Mouse (Mus musculus): ENCODE results near the gene Tmem97. TPM values are rescaled to one million over a fixed set of nuclear protein-coding genes. Genes with fewer than 3 reads are reported as not detected.
A peak's percentile ranks its signal among the peaks of the same experiment; 100 is the strongest.

The Tmem97 gene
- polyA plus RNA-seq, 1 experiment from 2014 or later, result 75.5 TPM

DNA sequence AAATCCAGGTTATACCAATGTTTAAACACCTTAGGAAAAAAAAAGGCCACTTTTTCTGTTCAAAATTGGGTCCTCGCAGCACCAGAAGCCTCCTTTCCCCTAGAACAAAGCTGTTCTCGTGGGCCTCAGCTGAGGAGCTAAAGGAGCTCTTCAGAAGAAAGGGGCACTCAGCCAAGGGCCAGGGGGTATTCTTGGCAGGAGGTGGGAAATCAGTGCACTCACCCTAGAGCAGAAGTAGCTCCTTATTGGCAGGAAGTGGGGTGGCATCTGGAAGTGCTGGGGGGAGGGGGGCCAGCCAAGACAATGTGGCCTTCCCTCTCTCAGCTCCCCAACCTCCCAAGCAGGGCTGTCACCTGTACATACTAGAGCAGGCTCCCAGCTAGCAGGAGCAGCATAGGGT, 25.7 kb downstream of the Tmem97 start:
- Histone ChIP-seq H3K4me2 (no peak overlapping the region), H3K9ac (ENCODE audit: low read length) (no peak overlapping the region), H3K9me3 (ENCODE audit: control insufficient read depth, low read length) (no peaks in the 10 kb centered on the region), H3K27me3 (ENCODE audit: control insufficient read depth, insufficient read depth, low read length) (no peaks in the 10 kb centered on the region), H3K27ac (ENCODE audit: low read depth, low read length) (no peak overlapping the region), H3K36me3 (ENCODE audit: control insufficient read depth, insufficient read depth, low read length) (peaks cover 45% of the 10 kb centered on the region), H3K4me3 (ENCODE audit: low read depth, low read length) (no peak overlapping the region), H3K4me1 (ENCODE audit: control insufficient read depth, insufficient read depth, low read length) (no peaks in the 10 kb centered on the region)
- DNase-seq (ENCODE audit: low spot score, missing footprints), result no peak
- WGBS, result 100% methylated on average over 2 of the region's 2 CpGs
- ATAC-seq (ENCODE audit: low FRiP score), result no peak

DNA sequence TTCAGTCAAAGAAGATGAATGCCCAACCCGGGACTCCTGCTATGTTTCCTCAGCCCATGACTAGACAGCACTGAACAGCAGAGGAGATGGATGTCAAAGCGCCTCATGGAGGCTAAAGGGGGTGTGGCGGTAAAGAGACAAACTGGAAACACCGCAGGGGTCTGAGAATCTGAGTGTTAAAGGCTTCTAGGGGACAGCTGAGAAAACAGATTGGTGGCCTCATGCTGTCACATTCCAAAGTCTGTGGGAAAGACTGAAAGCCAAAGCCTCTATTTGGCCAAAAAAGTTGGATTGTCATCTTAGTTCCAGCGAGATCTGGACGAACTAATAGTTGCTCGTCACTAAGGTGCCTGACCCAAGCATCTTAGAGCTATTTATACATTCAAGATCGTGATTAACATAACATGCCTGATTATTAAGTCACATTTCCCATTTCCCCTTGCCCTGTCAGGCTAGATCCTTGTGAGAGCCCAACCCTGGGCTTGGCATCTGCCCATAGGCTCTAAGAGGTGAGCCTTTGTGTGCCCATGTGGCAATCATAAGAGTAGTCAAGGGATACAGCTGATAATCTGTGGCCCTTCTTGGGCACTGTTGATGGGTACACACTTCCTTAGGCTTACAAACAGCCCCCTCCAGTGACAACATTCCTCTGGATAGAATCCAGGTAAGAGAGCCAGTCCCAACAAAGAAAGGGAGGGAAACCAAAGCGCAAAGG, 27.2 kb downstream of the Tmem97 start:
- Histone ChIP-seq H3K27ac (ENCODE audit: low read depth, low read length) (no peak overlapping the region), H3K4me1 (ENCODE audit: control insufficient read depth, insufficient read depth, low read length) (no peaks in the 10 kb centered on the region), H3K4me2 (no peak overlapping the region), H3K36me3 (ENCODE audit: control insufficient read depth, insufficient read depth, low read length) (peaks cover 47% of the 10 kb centered on the region), H3K4me3 (ENCODE audit: low read depth, low read length) (no peak overlapping the region), H3K9ac (ENCODE audit: low read length) (no peak overlapping the region), H3K9me3 (ENCODE audit: control insufficient read depth, low read length) (no peaks in the 10 kb centered on the region), H3K27me3 (ENCODE audit: control insufficient read depth, insufficient read depth, low read length) (no peaks in the 10 kb centered on the region)
- ATAC-seq (ENCODE audit: low FRiP score) (no peak), DNase-seq (ENCODE audit: low spot score, missing footprints) (no peak)
- WGBS, result 83% methylated on average over 9 of the region's 9 CpGs

DNA sequence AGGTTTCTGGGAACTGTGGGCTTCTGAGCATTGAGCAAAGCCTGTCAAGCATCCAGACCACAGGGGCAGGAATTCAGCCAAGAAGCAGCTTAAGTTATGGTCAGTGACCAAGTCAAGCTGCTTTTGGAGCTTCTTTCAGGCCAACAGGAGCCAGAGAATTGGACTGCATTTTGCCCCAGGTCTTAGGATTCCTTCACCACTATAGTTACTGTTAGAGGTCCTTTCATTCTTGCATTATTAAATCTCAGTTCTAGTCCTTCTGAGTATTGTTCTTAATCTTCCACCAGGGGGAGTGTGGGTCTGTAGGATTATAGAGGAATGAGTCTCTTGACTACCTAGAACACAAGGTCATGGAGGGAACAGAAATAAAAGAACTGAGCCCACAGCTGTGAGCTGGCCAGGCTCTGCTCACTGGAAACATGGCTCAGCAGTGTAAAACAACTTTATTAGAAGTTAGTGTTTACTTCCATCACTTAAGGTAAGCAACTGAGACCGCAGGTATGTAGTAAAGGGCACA, 28.0 kb downstream of the Tmem97 start:
- ATAC-seq (ENCODE audit: low FRiP score), result no peak
- WGBS, result 95% methylated on average over 1 of the region's 1 CpGs
- peaks cover 49% of the 10 kb centered on the region for H3K36me3 ChIP-seq (ENCODE audit: control insufficient read depth, insufficient read depth, low read length)

DNA sequence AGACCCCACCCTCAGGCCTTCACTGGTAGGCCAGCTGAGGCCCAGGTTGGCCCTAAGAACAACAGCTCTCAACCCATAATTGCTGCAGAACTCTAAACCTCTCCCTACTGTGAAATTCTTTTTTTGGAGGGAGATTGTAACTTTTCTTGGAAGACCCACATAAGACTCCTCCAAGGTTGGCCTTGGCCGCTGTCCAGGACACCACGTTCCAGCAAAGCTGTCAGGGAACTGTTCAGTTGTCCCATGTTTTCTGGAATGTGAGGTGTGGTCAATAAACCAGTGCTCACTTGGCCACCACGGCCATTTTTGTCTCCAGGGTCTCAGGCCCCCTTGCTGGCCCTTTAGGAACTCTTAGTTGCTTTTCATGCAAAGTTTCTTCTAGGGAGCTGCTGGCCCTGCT, 28.7 kb downstream of the Tmem97 start:
- no peak for DNase-seq (ENCODE audit: low spot score, missing footprints)

More for the DNA sequence above, 28.0 kb downstream of the Tmem97 start:
- H3K4me2 ChIP-seq, result no peak overlapping the region
- H3K4me1 ChIP-seq (ENCODE audit: control insufficient read depth, insufficient read depth, low read length), result no peaks in the 10 kb centered on the region
- no peak overlapping the region for H3K4me3 ChIP-seq (ENCODE audit: low read depth, low read length)
- H3K9ac ChIP-seq (ENCODE audit: low read length), result no peak overlapping the region
- H3K27ac ChIP-seq (ENCODE audit: low read depth, low read length), result no peak overlapping the region
- no peak for DNase-seq (ENCODE audit: low spot score, missing footprints)
- H3K9me3 ChIP-seq (ENCODE audit: control insufficient read depth, low read length), result no peaks in the 10 kb centered on the region
- no peaks in the 10 kb centered on the region for H3K27me3 ChIP-seq (ENCODE audit: control insufficient read depth, insufficient read depth, low read length)

DNA sequence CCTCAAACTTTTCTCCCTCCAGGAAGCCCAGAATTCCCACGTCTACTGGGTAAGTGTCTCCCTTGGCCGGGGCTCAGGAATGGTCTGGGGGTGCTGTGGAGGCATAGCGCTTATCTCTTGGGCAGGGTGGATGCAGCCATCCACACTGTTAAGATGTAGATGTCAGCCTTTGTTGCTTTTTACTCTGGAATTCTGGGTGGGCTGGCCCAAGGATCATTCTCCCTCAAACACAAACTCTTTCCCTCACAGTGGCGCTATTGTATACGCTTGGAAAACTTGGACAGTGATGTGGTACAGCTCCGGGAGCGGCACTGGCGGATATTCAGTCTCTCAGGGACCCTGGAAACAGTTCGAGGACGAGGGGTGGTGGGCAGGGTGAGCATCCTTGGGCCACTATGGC, 31.6 kb downstream of the Tmem97 start:
- Histone ChIP-seq H3K9ac (ENCODE audit: low read length) (no peak overlapping the region), H3K4me1 (ENCODE audit: control insufficient read depth, insufficient read depth, low read length) (no peaks in the 10 kb centered on the region), H3K4me3 (ENCODE audit: low read depth, low read length) (no peak overlapping the region), H3K36me3 (ENCODE audit: control insufficient read depth, insufficient read depth, low read length) (peaks cover 40% of the 10 kb centered on the region; the same call in 1 of the 2 replicates), H3K9me3 (ENCODE audit: control insufficient read depth, low read length) (no peaks in the 10 kb centered on the region), H3K4me2 (no peak overlapping the region), H3K27me3 (ENCODE audit: control insufficient read depth, insufficient read depth, low read length) (no peaks in the 10 kb centered on the region), H3K27ac (ENCODE audit: low read depth, low read length) (no peak overlapping the region)
- ATAC-seq (ENCODE audit: low FRiP score) (no peak), DNase-seq (ENCODE audit: low spot score, missing footprints) (no peak)
- WGBS, result 95% methylated on average over 10 of the region's 10 CpGs

More for the DNA sequence above, 28.7 kb downstream of the Tmem97 start:
- Histone ChIP-seq H3K27ac (ENCODE audit: low read depth, low read length) (no peak overlapping the region), H3K36me3 (ENCODE audit: control insufficient read depth, insufficient read depth, low read length) (peaks cover 44% of the 10 kb centered on the region), H3K4me3 (ENCODE audit: low read depth, low read length) (no peak overlapping the region), H3K27me3 (ENCODE audit: control insufficient read depth, insufficient read depth, low read length) (no peaks in the 10 kb centered on the region), H3K4me2 (no peak overlapping the region), H3K9me3 (ENCODE audit: control insufficient read depth, low read length) (no peaks in the 10 kb centered on the region), H3K9ac (ENCODE audit: low read length) (no peak overlapping the region), H3K4me1 (ENCODE audit: control insufficient read depth, insufficient read depth, low read length) (no peaks in the 10 kb centered on the region)
- ATAC-seq (ENCODE audit: low FRiP score), result no peak
- WGBS, result 94% methylated on average over 3 of the region's 3 CpGs

DNA sequence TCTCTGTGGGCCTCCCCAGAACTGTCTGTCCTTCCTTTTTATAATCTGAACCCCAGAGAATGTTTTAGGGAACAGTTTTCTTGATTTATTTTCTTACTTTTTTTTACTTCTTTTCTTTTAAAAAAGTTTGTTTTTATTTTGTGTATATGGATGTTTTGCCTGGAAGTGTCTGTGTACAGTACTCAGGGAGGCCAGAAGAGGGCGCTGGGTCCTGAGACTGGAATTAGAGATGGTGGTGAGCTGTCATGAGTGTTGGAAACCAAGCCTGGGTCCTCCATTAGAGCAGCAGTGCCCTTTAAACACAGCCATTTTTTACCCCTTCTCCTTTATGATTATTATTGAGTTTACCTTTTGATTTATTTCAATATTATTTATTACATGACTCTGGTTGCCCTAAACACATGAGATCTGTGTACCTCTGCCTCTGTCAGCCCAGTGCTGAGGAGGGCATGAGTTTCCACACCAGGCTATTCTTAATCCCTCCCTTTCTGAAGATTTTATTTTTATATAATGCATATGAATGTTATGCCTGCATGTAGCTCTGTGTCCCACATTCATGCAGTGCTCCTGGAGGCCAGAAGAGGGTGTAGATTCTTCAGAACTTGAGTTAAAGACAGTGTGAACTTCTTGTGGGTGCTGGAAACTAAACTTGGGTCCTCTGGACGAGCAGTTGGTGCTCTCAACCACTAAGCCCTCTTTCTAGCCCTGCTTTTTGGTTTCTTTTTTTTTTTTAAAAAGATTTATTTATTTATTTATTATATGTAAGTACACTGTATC, 34.8 kb downstream of the Tmem97 start:
- Histone ChIP-seq H3K4me3 (ENCODE audit: low read depth, low read length) (no peak overlapping the region), H3K9ac (ENCODE audit: low read length) (no peak overlapping the region), H3K9me3 (ENCODE audit: control insufficient read depth, low read length) (no peaks in the 10 kb centered on the region), H3K27me3 (ENCODE audit: control insufficient read depth, insufficient read depth, low read length) (no peaks in the 10 kb centered on the region), H3K27ac (ENCODE audit: low read depth, low read length) (no peak overlapping the region), H3K4me2 (no peak overlapping the region), H3K36me3 (ENCODE audit: control insufficient read depth, insufficient read depth, low read length) (peaks cover 21% of the 10 kb centered on the region; the same call in 1 of the 2 replicates), H3K4me1 (ENCODE audit: control insufficient read depth, insufficient read depth, low read length) (peaks cover 13% of the 10 kb centered on the region)
- 55% methylated on average over 2 of the region's 2 CpGs for WGBS
- ATAC-seq (ENCODE audit: low FRiP score), result no peak
- no peak for DNase-seq (ENCODE audit: low spot score, missing footprints)

DNA sequence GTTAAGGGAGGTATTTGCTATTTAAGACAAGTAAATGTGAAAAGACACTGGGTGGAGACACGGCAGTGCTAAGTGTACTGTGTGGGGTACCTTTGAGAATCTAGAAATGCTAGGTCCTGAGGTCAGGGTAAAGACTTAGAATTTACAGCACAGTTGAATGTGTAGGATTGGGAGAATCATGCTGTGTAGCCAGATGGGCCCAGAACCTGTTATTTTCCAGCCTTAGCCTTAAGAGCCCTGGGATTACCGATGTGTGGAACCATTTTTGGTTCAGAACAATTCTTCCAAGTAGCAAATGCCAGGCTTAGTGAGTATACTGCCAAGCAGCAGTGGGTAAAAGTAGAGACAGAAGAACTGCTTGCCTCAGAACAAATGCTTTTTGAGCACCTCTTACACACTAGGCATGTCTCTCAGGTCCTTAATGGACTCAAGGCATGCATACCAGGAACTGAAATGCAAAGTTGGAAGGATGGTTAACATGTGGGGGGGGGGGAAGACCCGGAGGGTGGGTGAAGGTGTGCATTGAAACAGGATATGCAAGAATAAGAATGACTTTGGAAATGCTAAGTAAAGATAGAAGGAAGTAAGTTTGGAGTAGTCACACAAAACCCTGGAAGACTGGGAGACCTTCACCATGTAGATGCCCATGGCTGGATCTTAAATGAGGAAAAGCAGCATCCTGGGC, 37.3 kb downstream of the Tmem97 start:
- Histone ChIP-seq H3K36me3 (ENCODE audit: control insufficient read depth, insufficient read depth, low read length) (peaks cover 16% of the 10 kb centered on the region; the same call in 1 of the 2 replicates), H3K9me3 (ENCODE audit: control insufficient read depth, low read length) (no peaks in the 10 kb centered on the region), H3K27ac (ENCODE audit: low read depth, low read length) (no peak overlapping the region), H3K27me3 (ENCODE audit: control insufficient read depth, insufficient read depth, low read length) (no peaks in the 10 kb centered on the region), H3K4me1 (ENCODE audit: control insufficient read depth, insufficient read depth, low read length) (peaks cover 13% of the 10 kb centered on the region), H3K4me3 (ENCODE audit: low read depth, low read length) (peak overlapping the region; percentile 88; the same call in 1 of the 2 replicates), H3K4me2 (peak overlapping the region; percentile 73), H3K9ac (ENCODE audit: low read length) (peak overlapping the region; percentile 95)
- DNase-seq (ENCODE audit: low spot score, missing footprints), result no peak
- WGBS, result 82% methylated on average over 3 of the region's 3 CpGs
- ATAC-seq (ENCODE audit: low FRiP score), result no peak

DNA sequence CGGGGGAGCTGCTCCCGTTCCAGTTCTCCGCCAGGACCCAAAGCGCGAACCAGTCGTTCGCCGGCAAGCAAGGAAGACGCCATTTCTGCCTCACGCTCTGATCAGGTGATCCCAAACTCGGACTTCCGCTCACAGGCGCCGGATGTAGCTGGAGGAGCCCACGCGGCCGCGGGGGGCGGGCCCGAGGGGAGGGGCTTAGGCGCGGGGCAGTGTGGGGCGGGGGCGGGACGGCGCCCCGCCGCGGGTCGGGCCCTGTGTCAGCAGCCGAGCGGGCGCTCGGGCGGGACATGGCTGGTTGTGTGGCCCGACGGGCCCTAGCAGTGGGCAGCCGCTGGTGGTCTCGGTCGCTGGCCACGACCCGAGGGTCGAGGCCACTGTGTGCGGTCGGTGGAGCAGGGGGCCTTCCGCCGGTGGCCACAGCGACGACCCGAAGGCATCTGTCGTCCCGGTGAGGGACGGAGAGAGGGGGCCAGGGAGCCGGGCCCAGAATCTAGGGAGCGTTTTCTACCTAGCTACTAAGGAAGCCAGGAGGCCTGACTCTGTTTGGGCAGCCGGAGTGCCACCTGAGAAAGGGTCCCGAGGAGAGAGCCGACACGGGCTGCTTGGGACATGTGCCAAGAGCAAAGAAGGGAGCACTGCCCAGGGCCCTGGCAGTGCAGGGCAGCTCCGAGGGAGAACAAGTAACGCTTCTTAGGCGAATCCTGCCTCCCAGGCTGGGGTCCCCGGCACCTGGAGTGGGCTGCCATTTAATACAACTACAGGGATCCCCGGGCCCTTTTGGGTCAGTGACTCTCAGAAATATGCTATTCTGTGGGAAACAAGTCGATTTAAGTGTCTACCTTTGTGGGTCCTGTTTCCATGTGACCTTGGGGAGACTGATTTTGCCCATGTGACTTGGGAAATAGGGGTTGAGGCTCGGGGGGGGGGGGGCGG, 38.3 kb downstream of the Tmem97 start, which contains the start of the genes Tmem199 and Poldip2:
Tmem199 (minus strand) TSS at position 148 of the 933 bp plus-strand sequence.
Poldip2 (plus strand) TSS at position 169 of the 933 bp plus-strand sequence.
- no peaks in the 10 kb centered on the region for H3K27me3 ChIP-seq (ENCODE audit: control insufficient read depth, insufficient read depth, low read length)
- H3K4me1 ChIP-seq (ENCODE audit: control insufficient read depth, insufficient read depth, low read length), result peaks cover 13% of the 10 kb centered on the region
- ATAC-seq (ENCODE audit: low FRiP score) (peak; percentile 95), DNase-seq (ENCODE audit: low spot score, missing footprints) (peak; percentile 99)
- H3K9me3 ChIP-seq (ENCODE audit: control insufficient read depth, low read length), result no peaks in the 10 kb centered on the region
- H3K36me3 ChIP-seq (ENCODE audit: control insufficient read depth, insufficient read depth, low read length), result peaks cover 12% of the 10 kb centered on the region; the same call in 1 of the 2 replicates
- 1% methylated on average over 67 of the region's 67 CpGs for WGBS
- H3K4me2 ChIP-seq, result peak within 1 kb of the TSS; percentile 73
- H3K27ac ChIP-seq (ENCODE audit: low read depth, low read length), result peak within 1 kb of the TSS; percentile 63
- H3K4me3 ChIP-seq (ENCODE audit: low read depth, low read length), result peak within 1 kb of the TSS; percentile 88
- H3K9ac ChIP-seq (ENCODE audit: low read length), result peak within 1 kb of the TSS; percentile 95
